Mouse (Mus musculus): ENCODE measurements around the gene Gm49776. TPM values are rescaled to one million over a fixed set of nuclear protein-coding genes. Genes with fewer than 3 reads are reported as not detected.
"Not testable (repeated sequence)": the region's sequence is repeated elsewhere in the genome, so short reads cannot be mapped to it uniquely, and the experiment has no call there.

Gm49776 gene
- 3.3 and 7.5 TPM in 2 replicates for polyA plus RNA-seq (2016; fragmentation: Nextera tagmentation; extraction: Ambion mirVana)

DNA sequence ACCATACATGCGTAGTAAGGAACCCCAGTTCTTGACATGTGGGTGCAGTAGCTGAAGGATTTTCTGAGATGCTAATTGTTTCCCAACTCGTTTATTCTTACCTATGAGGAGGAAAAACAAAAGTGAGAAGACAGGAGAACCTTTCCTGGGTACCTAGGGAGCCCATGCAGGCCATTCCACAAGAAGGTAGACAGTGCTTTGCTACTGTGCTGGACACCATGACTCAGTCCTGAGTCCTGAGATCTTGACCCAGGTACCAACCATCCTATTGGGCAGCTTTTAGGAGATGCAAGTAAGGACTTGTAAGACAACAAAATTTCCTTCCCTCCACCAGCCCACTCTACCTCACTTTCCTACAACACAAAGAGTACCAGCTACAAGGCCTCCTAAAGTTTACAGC is at the start of gene Gm49776:
Gm49776 (minus strand) TSS at position 101 of the 400 bp plus-strand sequence.
- Histone ChIP-seq H3K4me3 (replicated peaks) (no peak within 1 kb of the TSS), H3K9ac (replicated peaks) (no peak within 1 kb of the TSS), H3K27ac (no peak within 1 kb of the TSS), H3K9me3 (no peaks in the 10 kb centered on the region), H3K4me2 (no peak within 1 kb of the TSS), H3K4me1 (replicated peaks) (no peaks in the 10 kb centered on the region), H3K36me3 (peaks cover 96% of the 10 kb centered on the region), H3K27me3 (no peaks in the 10 kb centered on the region)
- no peak for ATAC-seq (ENCODE audit: insufficient number of reproducible peaks, insufficient read depth, low FRiP score, low TSS enrichment, low read depth)
- WGBS, result 91% methylated on average over 2 of the region's 2 CpGs

DNA sequence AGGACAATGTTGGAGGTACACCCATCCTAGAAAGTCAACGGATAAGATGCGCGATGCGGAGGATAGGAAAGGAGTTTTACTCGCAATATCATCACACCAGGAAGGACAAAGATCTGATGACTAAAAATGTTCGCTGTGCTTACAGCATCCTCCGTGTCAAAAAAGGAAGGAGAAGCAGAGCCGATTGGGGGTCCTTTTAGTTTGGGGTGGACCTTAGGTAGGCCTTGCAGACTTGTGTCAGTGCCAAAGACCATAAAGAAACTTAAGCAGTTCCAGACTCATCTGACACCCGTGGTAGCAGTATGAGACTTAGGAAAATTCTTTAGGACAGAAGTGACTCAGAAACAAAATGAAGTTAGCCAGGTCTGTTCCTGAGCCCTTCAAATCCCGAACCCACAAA is 31.5 kb upstream of the Gm49776 start:
- WGBS, result 3% methylated on average over 10 of the region's 10 CpGs
- peak overlapping the region; percentile 94 for H3K4me3 ChIP-seq (replicated peaks)
- H3K9me3 ChIP-seq, H3K27me3 ChIP-seq: not testable (repeated sequence)
- ATAC-seq (ENCODE audit: insufficient number of reproducible peaks, insufficient read depth, low FRiP score, low TSS enrichment, low read depth), result peak; percentile 6; the same call in 1 of the 2 replicates
- H3K36me3 ChIP-seq, result peaks cover 29% of the 10 kb centered on the region
- H3K4me1 ChIP-seq (replicated peaks), result peaks cover 28% of the 10 kb centered on the region
- peak overlapping the region; percentile 70; the same call in 1 of the 2 replicates for H3K27ac ChIP-seq
- H3K9ac ChIP-seq (replicated peaks), result peak overlapping the region; percentile 97; the same call in 1 of the 2 replicates
- peak overlapping the region; percentile 97 for H3K4me2 ChIP-seq

DNA sequence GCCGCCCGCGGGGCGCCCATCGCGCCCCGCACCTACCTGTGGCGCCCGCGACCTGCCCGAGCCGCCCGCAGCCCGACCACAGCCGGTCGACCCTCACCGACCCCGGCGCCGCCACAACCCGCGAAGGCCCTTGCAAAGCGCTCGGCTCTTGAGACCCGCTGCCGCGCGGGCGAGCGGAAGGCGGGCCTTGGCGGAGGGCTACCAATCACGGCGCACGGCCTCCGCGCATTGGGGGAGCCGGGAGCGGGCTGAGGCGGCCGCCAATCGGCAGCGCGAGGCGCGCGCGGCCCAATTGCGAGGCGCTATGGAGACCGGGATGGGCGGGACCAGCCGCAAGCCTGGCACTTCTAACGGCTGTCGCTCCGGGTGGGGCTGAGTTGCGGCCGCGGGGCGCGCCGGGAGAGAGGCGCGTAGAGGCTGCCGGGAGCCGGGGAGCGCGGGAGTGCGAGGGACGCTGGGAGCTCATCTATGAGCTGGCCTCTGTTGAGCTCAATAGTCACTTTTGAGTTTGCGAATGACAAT is 31.0 kb upstream of the Gm49776 start, which contains the start of gene Dgcr8:
Dgcr8 (minus strand) TSS at position 180 of the 522 bp plus-strand sequence.
- Histone ChIP-seq H3K4me2 (peak within 1 kb of the TSS; percentile 97), H3K4me3 (replicated peaks) (peak within 1 kb of the TSS; percentile 94), H3K4me1 (replicated peaks) (peaks cover 28% of the 10 kb centered on the region), H3K9me3 (no peaks in the 10 kb centered on the region), H3K9ac (replicated peaks) (peak within 1 kb of the TSS; percentile 97), H3K27me3 (no peaks in the 10 kb centered on the region), H3K36me3 (peaks cover 33% of the 10 kb centered on the region), H3K27ac (peak within 1 kb of the TSS; percentile 91)
- ATAC-seq (ENCODE audit: insufficient number of reproducible peaks, insufficient read depth, low FRiP score, low TSS enrichment, low read depth), result peak; percentile 99
- WGBS, result under 1% methylated on average over 56 of the region's 71 CpGs

DNA sequence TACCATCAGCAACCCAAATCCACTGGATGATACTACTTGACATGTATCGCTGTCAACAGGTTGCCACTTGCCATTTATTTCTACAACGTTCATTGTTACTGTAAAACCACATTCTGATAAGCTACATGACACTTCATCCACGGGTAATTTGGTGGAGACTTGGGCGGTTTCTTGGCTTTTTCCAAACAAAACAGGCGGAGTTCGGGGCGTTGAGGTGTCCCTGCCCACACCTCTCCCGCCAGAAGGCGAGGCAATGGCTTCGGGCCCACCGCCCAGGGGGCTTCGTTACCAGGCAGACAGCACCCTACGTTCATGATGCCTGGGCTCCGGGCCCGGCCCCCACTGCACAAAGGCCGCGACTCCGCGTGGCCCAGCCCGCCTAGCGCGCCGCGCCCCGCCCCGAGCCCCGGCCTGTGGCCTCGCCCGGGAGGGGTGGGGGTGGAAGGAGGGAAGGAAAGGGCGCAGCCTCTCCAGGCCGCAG is 30.5 kb upstream of the Gm49776 start:
- Histone ChIP-seq H3K36me3 (peaks cover 38% of the 10 kb centered on the region), H3K4me2 (peak overlapping the region; percentile 97), H3K4me1 (replicated peaks) (peaks cover 28% of the 10 kb centered on the region), H3K27ac (peak overlapping the region; percentile 91), H3K4me3 (replicated peaks) (peak overlapping the region; percentile 94), H3K27me3 (no peaks in the 10 kb centered on the region), H3K9me3 (no peaks in the 10 kb centered on the region), H3K9ac (replicated peaks) (peak overlapping the region; percentile 97)
- ATAC-seq (ENCODE audit: insufficient number of reproducible peaks, insufficient read depth, low FRiP score, low TSS enrichment, low read depth), result peak; percentile 89
- WGBS, result 1% methylated on average over 28 of the region's 31 CpGs

DNA sequence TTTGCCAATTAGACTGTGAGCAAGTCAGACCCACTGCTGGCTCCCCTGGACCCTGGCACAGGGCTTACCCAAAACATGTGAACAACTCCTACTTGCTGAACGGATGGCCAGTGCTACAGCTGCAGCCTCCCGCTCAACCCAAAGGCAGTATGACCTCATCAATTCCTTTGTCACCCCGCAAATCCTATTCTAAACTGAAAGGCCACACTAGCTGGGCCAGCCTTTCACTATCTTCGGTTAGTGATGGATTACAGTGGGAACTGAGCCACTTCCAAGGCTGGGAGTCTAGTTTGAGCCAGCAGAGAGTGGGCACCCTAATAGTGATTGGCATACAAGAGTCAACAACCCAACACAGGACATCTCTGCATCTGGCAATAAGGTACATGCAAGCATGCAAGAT is 30.0 kb upstream of the Gm49776 start:
- peaks cover 43% of the 10 kb centered on the region for H3K36me3 ChIP-seq
- no peaks in the 10 kb centered on the region for H3K27me3 ChIP-seq
- no peaks in the 10 kb centered on the region for H3K9me3 ChIP-seq
- H3K9ac ChIP-seq (replicated peaks), result peak overlapping the region; percentile 97
- H3K4me1 ChIP-seq (replicated peaks), result peaks cover 28% of the 10 kb centered on the region
- WGBS, result 1% methylated on average over 4 of the region's 4 CpGs
- no peak for ATAC-seq (ENCODE audit: insufficient number of reproducible peaks, insufficient read depth, low FRiP score, low TSS enrichment, low read depth)
- peak overlapping the region; percentile 94 for H3K4me3 ChIP-seq (replicated peaks)
- H3K27ac ChIP-seq, result peak overlapping the region; percentile 91
- peak overlapping the region; percentile 97 for H3K4me2 ChIP-seq

DNA sequence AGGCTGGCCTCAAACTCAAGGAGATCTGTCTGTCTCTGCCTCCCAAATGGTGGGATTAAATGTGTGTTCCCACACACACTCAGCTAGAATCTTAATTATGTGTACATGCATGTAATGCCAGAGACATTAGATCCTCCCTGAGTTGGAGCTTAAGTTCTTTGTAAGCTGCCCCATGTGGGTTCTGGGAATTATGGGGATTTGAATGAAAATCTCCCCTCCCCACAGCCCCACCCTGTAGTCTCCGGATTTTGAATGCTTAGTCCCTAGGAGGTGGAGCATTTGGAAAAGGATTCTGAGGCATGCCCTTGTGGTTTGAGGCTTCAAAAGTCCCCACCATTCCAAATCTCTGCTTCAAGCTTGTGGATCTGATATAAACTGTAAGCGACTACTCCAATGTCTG is 17.0 kb upstream of the Gm49776 start:
- peaks cover 94% of the 10 kb centered on the region for H3K36me3 ChIP-seq
- H3K9ac ChIP-seq (replicated peaks), result no peak overlapping the region
- H3K9me3 ChIP-seq, result no peaks in the 10 kb centered on the region
- ATAC-seq (ENCODE audit: insufficient number of reproducible peaks, insufficient read depth, low FRiP score, low TSS enrichment, low read depth), result no peak
- no peak overlapping the region for H3K4me2 ChIP-seq
- H3K27me3 ChIP-seq, result no peaks in the 10 kb centered on the region
- WGBS, result 88% methylated on average over 2 of the region's 2 CpGs
- no peak overlapping the region for H3K27ac ChIP-seq
- no peaks in the 10 kb centered on the region for H3K4me1 ChIP-seq (replicated peaks)
- H3K4me3 ChIP-seq (replicated peaks), result no peak overlapping the region

DNA sequence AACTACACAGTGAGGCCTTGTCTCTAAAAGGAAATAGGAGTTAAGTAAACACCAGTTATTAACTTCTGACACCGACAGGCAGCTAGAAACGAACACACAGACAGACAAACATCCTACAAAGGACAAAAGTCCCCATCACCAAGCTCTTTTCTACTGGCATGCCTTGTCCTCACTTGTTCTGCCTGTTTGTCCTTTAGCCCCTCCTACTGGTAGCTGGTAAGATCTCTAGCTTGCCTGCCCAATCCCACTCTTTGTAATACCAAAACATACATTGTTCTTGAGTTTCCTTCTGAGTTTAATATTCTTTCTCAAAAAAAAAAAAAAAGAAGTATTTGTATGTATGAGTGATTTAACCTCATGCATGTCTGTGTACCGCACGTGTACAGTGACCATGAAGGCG is 10.1 kb upstream of the Gm49776 start:
- Histone ChIP-seq H3K9ac (replicated peaks) (no peak overlapping the region), H3K27me3 (no peaks in the 10 kb centered on the region), H3K4me1 (replicated peaks) (no peaks in the 10 kb centered on the region), H3K9me3 (no peaks in the 10 kb centered on the region), H3K27ac (no peak overlapping the region), H3K4me2 (no peak overlapping the region), H3K36me3 (peaks cover 96% of the 10 kb centered on the region), H3K4me3 (replicated peaks) (no peak overlapping the region)
- 95% methylated on average over 5 of the region's 5 CpGs for whole genome bisulfite sequencing
- no peak for ATAC-seq (ENCODE audit: insufficient number of reproducible peaks, insufficient read depth, low FRiP score, low TSS enrichment, low read depth)

DNA sequence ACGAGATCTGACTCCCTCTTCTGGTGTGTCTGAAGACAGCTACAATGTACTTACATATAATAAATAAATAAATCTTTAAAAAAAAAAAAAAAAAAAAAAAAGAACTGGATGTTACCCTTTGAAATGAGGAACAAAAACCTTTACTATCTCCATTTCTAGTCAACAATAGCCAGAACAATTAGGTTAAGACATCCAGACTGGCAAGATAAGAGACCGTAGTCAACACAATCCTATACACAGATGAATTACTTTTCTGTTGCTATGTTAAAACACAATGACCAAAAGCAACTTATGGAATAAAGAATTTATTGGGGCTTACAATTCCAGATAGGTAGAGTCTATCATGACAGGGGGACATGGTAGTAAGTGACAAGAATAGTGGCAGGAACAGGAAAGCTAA is 6.9 kb upstream of the Gm49776 start:
- Histone ChIP-seq H3K4me2 (no peak overlapping the region), H3K36me3 (peaks cover 94% of the 10 kb centered on the region), H3K9ac (replicated peaks) (no peak overlapping the region), H3K4me3 (replicated peaks) (no peak overlapping the region), H3K9me3 (no peaks in the 10 kb centered on the region), H3K27ac (no peak overlapping the region), H3K27me3 (no peaks in the 10 kb centered on the region), H3K4me1 (replicated peaks) (no peaks in the 10 kb centered on the region)
- ATAC-seq (ENCODE audit: insufficient number of reproducible peaks, insufficient read depth, low FRiP score, low TSS enrichment, low read depth), result no peak
- 91% methylated on average over 2 of the region's 2 CpGs for WGBS

DNA sequence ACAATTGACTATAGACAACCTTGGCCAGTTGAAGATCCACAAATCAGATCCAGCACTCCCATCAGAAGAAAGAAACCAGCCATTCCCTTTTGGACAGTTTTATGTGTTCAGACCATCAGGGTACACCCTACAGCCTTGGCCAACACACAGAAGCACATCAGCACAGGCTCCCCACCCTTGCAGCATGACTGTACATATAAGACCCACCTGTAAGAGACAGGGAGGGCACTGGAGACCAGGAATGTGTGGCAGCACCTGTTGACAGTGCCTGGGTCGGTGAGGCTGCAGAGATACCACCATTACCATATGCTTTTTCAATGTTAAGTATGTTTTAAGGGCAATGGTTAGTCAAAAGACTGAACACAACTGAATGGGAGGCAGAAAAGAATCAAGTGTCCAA is 4.3 kb downstream of the Gm49776 start:
- Histone ChIP-seq H3K9me3 (no peaks in the 10 kb centered on the region), H3K9ac (replicated peaks) (no peak overlapping the region), H3K4me2 (no peak overlapping the region), H3K36me3 (peaks cover 84% of the 10 kb centered on the region), H3K4me3 (replicated peaks) (no peak overlapping the region), H3K4me1 (replicated peaks) (peaks cover 23% of the 10 kb centered on the region), H3K27ac (no peak overlapping the region), H3K27me3 (no peaks in the 10 kb centered on the region)
- ATAC-seq (ENCODE audit: insufficient number of reproducible peaks, insufficient read depth, low FRiP score, low TSS enrichment, low read depth), result no peak
- WGBS, result 94% methylated on average over 1 of the region's 1 CpGs

DNA sequence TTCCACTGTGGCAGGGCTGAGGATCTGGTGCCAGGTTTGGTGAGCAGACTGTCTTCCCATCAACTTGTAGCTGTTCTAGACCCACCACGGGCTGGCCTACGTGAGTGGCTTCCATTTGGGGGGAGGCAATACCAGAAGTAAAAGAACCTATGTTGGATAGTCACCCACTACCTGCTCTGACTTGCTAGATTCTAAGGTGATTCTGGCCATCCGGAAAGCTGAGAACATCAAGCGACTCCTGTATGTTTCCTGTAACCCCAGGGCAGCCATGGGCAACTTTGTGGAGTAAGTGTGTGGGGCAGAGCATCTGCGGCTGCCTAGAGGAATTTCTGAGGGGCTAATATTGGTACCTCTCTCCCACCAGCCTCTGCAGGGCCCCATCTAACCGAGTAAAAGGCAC is 5.4 kb downstream of the Gm49776 start:
- Histone ChIP-seq H3K36me3 (peaks cover 74% of the 10 kb centered on the region), H3K27ac (no peak overlapping the region), H3K9me3 (no peaks in the 10 kb centered on the region), H3K4me1 (replicated peaks) (peaks cover 23% of the 10 kb centered on the region), H3K4me2 (no peak overlapping the region), H3K4me3 (replicated peaks) (no peak overlapping the region), H3K27me3 (no peaks in the 10 kb centered on the region), H3K9ac (replicated peaks) (no peak overlapping the region)
- ATAC-seq (ENCODE audit: insufficient number of reproducible peaks, insufficient read depth, low FRiP score, low TSS enrichment, low read depth), result no peak
- WGBS, result 91% methylated on average over 6 of the region's 6 CpGs

DNA sequence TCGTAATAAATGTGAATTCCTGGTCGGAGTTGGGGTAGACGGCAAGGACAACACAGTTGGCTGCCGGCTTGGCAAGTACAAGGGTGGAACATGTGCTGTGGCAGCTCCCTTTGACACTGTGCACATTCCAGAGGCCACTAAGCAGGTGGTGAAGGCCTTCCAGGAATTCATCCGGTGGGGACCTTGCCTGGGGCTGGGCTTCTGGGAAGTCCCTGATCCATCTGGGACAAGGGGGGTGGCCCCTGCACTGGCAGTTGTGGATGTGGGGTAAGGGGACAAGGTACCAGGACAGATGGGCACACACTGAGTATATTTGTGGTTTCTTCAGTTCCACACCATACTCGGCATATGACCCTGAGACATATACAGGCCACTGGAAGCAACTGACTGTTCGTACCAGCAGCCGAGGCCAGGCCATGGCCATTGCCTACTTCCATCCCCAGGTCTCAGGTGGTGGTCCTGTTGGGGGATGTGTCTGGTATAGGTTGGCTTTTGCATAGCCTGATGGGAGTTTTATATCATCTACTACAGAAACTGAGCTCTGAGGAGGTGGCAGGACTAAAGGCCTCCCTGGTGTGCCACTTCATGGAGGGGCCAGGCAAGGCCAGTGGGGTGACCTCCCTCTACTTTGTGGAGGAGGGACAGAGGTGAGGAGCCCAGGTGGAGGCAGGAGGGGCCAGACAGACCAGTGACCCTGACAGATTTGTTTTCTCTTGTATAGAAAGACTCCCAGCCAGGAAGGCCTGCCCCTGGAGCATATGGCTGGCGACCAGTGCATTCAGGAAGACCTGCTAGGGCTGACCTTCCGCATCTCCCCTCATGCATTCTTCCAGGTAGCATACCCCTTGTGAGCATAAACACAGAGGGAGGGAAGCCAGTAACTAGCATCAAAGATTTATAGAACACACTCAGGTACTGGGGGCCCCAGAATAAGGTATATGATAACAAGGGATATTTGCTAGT is 7.0 kb downstream of the Gm49776 start:
- no peak for ATAC-seq (ENCODE audit: insufficient number of reproducible peaks, insufficient read depth, low FRiP score, low TSS enrichment, low read depth)

More for the DNA sequence above, 7.0 kb downstream of the Gm49776 start:
- H3K4me3 ChIP-seq (replicated peaks), result peak overlapping the region; percentile 92
- H3K27me3 ChIP-seq, result no peaks in the 10 kb centered on the region
- H3K36me3 ChIP-seq, result peaks cover 69% of the 10 kb centered on the region
- H3K27ac ChIP-seq, result peak overlapping the region; percentile 47; the same call in 1 of the 2 replicates
- H3K9me3 ChIP-seq, result no peaks in the 10 kb centered on the region
- peak overlapping the region; percentile 97 for H3K9ac ChIP-seq (replicated peaks)
- WGBS, result 72% methylated on average over 10 of the region's 10 CpGs
- H3K4me2 ChIP-seq, result peak overlapping the region; percentile 95
- peaks cover 34% of the 10 kb centered on the region for H3K4me1 ChIP-seq (replicated peaks)

Data from limb, embryonic 12.5 days (tissue).